Mouse (Mus musculus): ENCODE data around the gene Sprtn. TPM values are rescaled to one million over a fixed set of nuclear protein-coding genes. Genes with fewer than 3 reads are reported as not detected.

Sprtn gene
- 10 to 100 TPM; 16.8 to 18.6 TPM for total RNA-seq (2023)

DNA sequence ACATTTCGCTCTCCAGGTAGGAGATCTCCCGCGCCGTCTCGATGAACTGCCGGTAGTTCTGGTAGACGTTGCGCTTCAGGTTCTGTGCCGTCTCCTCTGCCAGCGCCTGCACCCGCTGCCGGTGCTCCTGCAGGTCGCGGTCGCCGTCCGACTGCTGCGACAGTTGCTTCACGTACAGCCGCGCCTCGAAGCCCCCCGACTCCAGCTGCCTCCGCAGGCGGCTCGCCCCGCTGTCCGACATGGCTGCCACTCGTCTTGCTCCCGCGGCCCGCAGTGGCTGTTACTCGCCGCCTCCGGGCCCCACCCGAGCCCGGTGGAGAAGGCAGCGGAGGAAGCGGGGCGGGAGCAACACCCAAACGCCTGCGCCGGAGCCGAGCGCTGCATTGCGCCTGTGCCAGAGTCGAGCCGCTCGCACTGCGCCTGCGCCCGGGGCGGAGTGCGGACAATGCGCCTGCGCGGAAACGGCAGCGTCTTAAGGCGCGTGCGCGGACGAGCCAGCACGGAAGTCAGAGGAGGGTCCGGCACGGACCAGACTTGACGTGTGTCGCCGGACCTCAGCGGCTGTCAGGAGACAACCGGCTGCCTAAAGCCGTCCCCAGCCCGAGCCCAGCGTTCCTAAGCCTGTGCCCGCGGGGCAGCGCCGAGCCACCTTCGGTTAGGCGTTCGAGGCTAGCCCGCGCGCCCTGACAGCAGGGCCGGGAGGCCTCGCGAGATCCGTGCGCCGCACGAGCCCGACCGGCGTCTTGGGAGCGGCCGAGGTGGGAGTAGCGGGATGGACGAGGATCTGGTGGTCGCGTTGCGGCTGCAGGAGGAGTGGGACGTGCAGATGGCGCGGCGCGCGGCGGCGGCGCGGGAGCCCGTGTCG is at the start of gene Sprtn, which contains the start of gene Exoc8:
Sprtn (plus strand) TSS at position 501 of the 865 bp plus-strand sequence.
Exoc8 (minus strand) TSS at position 320 of the 865 bp plus-strand sequence.

GRCm38 (mm10) chr8:124862321-124863162 is 35.1 kb upstream of the Sprtn start, which contains the start of the genes Gnpat and 2810004N23Rik:
Gene Gnpat (plus strand): TSS chr8:124863033.
Gene 2810004N23Rik (minus strand): TSS chr8:124863120.

GRCm38 (mm10) chr8:124949209-124950068 is 51.8 kb downstream of the Sprtn start, which contains the start of gene Egln1:
Gene Egln1 (minus strand): TSS chr8:124949324.

Other genes with a start within 250 kb of the Sprtn start
- 1 to 10 TPM; 4.3 to 5.2 TPM for gene 2310022B05Rik, start 234.5 kb upstream of the Sprtn start, total RNA-seq (2023)
- 10 to 100 TPM; 42.0 to 42.9 TPM for gene Ttc13, start 175.9 kb upstream of the Sprtn start, total RNA-seq (2023)
- gene Arv1, start 175.7 kb upstream of the Sprtn start, total RNA-seq (2023) = 1 to 10 TPM; 4.7 to 5.1 TPM
- gene Fam89a, start 146.1 kb upstream of the Sprtn start, total RNA-seq (2023) = under 1 TPM in 1 of 2 experiments, not detected in 1; 0.44 TPM
- not detected for gene Trim67, start 104.8 kb upstream of the Sprtn start, total RNA-seq (2023)
- gene Gnpat, start 34.9 kb upstream of the Sprtn start, total RNA-seq (2023) = 10 to 100 TPM; 29.0 to 33.1 TPM
- gene 2810004N23Rik, start 34.8 kb upstream of the Sprtn start, total RNA-seq (2023) = 1 to 10 TPM; 7.8 to 8.8 TPM
- 10 to 100 TPM; 14.2 TPM for gene Exoc8, start 181 bp upstream of the Sprtn start, total RNA-seq (2023)
- 10 to 100 TPM; 17.5 to 21.2 TPM for gene Egln1, start 51.4 kb downstream of the Sprtn start, total RNA-seq (2023)
- gene Tsnax, start 115.1 kb downstream of the Sprtn start, total RNA-seq (2023) = 10 to 100 TPM; 15.4 to 19.8 TPM
- 1 to 10 TPM; 5.2 to 7.3 TPM for gene Disc1, start 156.3 kb downstream of the Sprtn start, total RNA-seq (2023)